Mouse (Mus musculus): ENCODE measurements around the gene Wif1.

Wif1 gene

DNA sequence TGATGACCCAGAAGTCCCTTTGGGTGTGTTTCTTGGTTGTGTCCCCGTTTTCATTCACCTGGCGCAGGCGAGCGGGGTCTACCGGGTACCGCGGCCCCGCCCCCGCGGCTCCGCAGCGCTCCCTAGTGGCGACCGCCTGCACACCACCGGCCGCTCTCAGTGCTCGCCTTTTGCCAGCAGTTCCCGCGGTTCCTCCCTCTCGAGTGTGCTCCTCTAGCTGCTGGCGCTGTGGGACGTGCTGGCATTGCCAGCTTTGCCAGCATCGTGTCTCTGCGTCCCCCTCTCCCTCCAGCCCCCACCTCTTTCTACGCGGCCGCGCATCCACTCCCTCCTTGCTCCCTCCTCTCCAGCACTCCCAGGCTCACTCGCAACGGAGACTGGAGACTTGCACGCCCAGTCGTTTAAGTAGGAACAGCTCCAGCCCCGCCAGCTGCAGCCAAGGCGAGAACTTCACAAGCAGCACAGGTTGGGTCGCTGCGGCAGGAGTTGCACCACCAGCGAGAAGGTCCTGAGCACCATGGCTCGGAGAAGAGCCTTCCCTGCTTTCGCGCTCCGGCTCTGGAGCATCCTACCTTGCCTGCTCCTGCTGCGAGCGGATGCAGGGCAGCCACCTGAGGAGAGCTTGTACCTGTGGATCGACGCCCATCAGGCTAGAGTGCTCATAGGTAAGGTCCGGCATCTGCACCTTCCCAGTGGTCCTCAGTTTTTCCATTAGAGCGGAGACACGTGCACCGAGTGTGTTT lies at the start of gene Wif1:
Wif1 (plus strand) TSS at position 135 of the 743 bp plus-strand sequence.
- peak; percentile 49 for DNase-seq (ENCODE audit: extremely low read depth, insufficient read length, low spot score)

DNA sequence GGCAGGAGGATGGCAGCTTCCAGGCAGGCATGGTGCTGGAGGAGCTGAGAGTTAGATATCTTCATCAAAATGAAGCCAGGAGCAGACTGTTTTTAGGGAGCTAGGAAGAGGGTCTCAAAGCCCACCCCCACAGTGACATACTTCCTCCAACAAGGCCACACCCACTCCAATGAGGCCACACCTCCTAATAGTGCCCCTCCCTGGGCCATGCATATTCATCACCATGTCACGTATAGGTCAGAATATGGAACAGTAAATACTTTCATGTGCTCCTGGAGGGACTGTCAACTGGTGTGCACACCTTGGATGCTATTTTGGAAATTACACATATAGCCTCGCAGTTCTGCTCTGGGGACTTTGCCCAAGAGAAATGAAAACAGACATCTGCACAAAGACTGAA lies 31.6 kb upstream of the Wif1 start:
- DNase-seq (ENCODE audit: extremely low read depth, insufficient read length, low spot score) = no peak

DNA sequence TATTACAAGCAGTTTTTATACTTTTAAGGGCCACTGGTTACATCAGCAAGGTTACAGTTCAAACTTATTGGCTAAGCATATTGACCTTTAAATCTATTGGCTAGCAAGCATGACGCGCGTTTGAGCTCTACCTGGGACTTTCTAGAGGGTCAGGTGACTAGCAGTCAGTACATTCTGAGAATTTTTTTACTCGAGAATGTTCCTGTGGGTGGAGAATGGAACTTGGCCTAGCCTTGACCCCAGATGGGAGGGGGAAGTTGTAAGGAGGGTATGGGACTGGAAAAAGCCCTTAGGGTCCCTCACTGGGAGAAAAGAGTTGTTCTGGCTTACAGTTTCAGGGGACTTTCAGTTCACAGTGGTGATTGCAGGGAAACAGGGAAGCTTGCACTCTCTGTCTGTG lies 22.3 kb upstream of the Wif1 start:
- DNase-seq (ENCODE audit: extremely low read depth, insufficient read length, low spot score) = no peak

DNA sequence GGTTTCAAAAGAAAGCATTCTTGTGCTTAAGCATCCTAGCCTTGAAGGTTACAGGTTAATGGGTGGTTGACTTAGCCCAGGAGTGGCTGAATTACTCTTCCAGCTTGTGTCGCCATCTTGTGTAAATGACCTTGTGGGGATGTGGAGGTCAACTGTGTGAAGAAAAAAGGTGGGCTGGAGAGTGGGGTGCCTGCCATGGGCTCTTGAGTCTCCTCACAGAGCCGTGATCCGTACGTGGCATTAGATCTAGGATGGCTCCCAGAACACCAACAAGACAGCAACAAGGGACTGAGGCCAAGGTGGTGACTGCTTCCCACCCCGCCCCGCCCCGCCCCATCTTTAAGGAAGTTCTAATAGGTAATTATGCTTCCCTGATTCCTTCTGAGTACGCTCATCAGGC lies 17.5 kb upstream of the Wif1 start:
- no peak for DNase-seq (ENCODE audit: extremely low read depth, insufficient read length, low spot score)

DNA sequence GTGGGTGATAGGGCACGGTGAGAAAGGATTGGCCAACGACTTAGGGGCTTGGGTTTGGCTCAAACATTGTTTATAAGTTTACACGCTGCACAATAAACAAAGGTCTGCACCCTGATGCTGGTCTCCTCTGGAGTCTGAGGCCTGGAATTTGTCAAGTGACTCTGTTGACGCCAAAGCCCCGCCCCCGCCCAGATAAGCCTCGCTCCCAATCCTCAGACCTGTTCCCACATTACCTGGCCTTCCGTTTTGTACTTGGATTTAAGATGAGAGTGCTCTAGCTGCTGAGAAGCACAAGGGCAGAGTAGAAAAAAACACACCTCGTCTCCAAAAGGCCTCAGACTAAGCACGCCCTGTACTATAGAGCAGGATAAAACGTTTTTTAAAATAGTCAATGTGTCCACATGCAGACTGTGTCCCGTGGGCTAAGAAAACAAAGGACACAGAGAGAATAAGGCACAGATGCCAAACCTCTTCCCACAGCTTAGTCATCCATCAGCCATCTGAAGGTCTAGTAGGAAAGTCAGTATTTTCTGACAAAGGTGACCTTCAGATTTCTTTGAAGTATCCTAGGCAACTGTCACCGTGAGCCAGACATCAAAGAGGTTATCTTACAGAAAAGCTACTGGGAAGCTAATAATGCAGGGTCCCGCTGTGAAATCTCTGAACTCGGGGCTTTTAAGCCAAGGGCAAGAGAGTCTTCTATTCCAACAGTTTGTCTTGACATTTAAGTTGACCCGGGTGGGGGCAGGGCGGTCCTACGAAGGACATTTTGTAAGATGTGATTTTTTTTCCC lies 16.9 kb upstream of the Wif1 start:
- no peak for DNase-seq (ENCODE audit: extremely low read depth, insufficient read length, low spot score)

DNA sequence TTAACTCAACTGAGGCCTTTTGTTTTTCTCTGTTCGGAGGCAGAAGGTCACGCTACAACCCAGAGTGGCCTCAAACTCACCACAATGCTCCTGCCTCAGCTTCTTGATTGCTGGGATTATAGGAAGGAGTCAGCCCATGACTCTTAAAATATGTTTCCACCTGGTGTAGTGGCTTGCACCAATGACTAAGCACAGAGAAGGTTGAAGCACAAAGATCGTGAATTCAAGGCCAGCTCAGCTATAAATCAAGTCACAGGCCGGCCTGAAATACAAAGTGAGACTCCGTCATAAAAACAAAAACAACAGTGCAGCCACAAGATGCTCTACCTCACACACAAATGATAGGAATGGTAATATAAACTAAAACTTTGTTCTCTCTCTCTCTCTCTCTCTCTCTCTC lies 10.8 kb upstream of the Wif1 start:
- no peak for DNase-seq (ENCODE audit: extremely low read depth, insufficient read length, low spot score)

DNA sequence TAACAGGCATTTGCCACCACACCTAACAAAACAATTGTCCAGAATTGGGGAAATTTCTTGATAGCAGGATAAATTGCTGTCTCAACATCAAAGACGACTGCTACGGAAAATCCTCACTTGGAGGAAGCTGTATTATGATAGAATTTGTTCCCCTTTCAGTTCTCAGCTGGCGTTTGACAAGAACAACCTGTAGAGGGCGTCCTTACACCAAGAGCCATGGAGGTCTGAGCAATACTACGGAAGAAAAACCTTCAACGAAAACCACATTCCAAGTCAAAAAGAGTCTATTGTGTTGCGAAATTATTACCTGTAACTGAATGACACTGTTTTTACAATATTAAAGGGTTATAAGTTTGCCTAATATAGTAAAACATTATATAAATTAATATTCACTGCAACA lies 2.0 kb upstream of the Wif1 start:
- no peak for DNase-seq (ENCODE audit: extremely low read depth, insufficient read length, low spot score)

DNA sequence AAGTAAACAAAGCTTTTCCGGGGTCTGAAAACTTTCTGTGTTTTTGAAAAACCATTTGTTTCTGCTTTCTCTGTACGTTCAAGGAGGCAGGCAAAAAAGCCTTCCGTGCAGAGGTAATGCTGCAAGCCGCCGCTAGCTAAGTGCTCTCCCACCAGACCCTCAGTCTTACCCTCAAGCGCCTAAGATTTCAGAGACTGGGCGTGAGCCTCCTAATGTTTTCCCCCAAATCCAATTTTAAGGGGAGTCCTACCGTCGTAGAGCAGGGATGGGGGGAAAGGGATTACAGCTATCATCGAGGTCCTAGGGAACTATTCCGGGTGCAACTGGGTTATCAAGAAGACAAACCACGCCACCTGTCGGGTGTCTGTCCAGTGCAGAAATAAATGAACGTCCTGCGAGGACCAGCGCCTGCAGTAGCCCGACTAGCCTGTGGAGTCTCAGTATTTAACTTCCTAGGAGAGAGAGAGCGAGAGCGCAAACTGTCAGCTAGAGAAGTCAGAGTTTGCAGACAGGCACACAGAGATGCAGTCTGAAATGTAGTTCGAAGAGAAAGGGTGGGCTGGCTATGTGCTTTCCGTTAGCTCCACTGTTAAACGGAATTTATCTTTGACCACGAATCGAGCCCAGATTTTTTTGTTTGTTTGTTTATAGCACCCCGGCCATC lies 500 bp upstream of the Wif1 start:
- no peak for DNase-seq (ENCODE audit: extremely low read depth, insufficient read length, low spot score)

DNA sequence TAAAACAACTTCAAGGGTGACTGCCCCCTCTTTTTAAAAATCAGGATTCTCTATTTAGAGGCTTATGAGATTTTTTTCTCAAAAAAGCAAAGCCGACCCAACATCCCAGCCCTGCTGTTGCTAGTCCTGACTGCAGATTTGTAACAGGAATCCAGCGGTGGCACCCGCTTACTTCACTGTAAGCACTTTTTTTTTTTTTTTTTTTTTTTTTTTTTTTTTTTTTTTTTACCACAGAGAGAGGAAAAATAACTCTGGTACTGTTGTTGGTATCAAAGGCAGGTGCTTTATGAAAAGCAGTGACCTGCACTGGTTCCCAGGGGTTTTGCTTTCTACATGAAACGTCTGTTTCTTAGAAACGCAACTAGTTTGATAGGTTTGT lies 798 bp downstream of the Wif1 start:
- DNase-seq (ENCODE audit: extremely low read depth, insufficient read length, low spot score) = no peak

DNA sequence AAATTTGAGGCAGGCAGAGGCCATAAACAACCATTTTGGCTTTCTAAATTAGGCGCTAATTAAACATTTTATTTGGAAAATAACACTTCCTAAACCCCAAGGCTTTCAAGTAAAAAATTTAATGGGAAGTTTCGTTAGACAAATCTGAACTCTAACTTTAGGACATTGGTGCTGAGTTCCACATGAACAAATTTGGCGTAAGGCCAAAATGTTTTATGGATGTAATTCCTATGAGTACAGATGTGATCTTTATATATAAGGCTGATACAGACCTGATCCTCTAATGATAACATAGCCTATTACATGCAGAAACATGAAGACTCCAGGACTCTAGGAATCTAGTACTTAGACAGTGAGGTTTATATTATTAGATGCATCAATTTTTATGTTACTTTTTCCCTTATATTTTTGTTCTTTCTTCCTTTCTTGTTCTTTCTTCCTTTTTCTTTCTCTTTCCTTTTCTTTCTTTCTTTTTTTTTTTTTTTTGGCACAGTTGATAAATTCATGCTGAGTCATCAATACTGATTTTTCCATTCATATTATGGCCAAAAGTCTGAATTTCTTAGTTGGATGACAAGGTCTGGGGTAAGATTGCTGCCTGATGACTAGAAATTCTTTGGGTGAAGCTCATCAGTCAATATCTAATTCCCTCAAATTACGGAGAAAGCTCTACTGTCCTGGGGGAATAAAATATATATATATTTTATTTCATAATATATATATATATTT lies 5.0 kb downstream of the Wif1 start:
- no peak for DNase-seq (ENCODE audit: extremely low read depth, insufficient read length, low spot score)

DNA sequence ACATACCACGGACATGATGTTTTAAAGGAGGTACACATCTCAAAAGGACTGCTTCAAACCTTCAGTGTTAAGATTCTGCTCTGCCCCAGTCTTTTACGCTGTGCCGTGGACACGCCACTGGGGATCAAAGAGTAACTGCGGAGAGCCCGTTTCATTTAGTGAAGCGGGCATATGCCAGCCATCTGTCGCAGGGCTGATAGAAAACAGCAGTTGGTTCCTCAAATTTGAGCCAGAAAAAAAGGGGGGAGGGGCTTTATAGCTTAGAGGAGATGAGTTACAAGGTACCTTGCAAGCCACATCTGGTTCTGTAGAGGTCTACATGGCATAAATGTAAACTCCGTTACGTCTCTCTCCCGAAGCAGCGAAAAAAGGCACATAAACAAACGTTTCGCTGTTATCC lies 7.2 kb downstream of the Wif1 start:
- DNase-seq (ENCODE audit: extremely low read depth, insufficient read length, low spot score) = no peak

DNA sequence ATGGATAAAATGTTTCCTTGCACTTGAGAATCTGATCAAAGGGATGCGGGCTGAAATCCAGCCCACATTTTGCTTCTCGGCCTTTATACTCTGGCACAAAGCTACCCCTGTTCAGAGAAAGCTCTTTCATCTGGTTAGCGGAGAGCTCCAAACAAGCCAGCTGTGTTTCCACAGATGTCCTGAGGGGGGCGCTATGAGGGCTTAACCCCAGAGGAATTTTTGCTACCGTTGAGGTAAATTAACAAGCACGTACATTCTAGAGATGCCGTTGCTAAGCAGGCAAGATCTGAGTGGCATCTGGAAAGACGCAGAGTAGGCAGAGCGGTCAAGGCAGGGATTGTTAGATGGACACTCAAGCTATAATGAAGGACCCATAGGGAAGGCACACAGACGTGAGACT lies 13.7 kb downstream of the Wif1 start:
- no peak for DNase-seq (ENCODE audit: extremely low read depth, insufficient read length, low spot score)

DNA sequence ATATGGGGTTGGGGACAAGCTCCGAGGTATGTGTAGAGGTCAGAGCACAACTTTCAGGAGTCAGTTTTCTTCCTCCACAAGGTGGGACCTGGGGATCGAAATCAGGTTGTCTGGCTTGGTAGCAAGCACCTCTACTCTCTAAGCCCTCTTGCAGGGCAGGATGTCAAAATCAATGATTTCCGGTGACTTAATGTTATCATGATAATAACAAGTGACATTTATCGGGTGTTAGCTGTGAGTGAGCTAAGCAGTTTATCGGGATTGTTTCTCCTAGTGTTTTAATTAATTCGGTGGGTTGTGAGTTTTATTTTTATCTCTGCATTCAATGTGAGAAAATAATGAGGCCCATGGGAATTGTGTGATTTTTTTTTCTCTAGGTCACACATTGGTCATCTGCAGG lies 18.3 kb downstream of the Wif1 start:
- DNase-seq (ENCODE audit: extremely low read depth, insufficient read length, low spot score) = no peak

DNA sequence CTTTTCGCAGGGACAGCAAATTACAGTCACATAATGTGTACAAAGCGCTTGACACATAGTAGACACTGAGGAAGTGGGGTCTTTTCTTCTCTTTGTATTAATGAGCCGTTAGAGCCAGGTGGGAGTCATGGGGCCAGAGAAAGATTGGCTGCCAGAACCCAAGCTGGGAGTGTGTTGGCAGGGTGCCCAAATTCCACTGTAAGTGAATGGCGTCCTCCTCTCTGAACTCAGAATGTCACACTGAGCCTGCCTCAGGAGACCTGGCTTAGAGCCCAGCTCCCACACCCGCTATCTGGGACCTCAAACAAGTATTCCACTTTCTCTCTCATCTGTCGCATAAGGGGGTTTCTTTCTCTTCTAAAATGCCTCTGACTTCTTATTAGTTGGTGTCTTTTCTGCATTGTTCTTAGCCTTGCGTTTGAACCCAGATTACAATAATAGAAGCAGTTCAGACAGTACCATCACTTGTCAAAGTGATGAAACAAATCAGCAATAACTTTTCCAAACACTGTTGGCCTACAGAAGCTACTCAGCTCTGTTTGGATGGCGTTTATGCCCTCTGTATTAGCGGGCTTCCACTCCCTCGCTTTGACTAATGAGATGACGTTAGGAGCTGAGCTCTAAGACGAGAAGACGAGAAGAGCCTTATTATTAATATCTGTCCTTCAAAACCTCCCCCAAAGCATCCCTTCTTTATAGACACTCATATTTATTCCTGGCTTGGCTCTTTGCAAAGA lies 21.9 kb downstream of the Wif1 start:
- no peak for DNase-seq (ENCODE audit: extremely low read depth, insufficient read length, low spot score)

DNA sequence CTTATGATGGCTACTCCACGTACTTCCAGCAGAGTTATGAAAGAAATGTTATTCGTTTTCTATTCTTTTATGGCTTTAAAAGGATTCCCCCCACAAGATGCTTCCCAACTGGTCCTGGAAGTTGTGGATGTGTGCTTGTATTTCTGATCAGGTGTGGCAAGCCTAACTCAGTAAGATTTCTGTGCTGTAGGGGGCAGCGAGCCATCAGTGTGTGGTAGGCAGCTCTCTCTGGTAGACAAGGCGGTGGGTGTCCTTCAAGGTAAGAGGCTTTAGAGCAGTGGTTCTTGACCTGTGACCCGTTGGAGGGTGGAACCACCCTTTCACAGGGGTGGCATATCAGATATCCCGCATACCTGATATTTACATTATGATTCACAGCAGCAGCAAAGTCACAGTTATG lies 23.1 kb downstream of the Wif1 start:
- no peak for DNase-seq (ENCODE audit: extremely low read depth, insufficient read length, low spot score)

DNA sequence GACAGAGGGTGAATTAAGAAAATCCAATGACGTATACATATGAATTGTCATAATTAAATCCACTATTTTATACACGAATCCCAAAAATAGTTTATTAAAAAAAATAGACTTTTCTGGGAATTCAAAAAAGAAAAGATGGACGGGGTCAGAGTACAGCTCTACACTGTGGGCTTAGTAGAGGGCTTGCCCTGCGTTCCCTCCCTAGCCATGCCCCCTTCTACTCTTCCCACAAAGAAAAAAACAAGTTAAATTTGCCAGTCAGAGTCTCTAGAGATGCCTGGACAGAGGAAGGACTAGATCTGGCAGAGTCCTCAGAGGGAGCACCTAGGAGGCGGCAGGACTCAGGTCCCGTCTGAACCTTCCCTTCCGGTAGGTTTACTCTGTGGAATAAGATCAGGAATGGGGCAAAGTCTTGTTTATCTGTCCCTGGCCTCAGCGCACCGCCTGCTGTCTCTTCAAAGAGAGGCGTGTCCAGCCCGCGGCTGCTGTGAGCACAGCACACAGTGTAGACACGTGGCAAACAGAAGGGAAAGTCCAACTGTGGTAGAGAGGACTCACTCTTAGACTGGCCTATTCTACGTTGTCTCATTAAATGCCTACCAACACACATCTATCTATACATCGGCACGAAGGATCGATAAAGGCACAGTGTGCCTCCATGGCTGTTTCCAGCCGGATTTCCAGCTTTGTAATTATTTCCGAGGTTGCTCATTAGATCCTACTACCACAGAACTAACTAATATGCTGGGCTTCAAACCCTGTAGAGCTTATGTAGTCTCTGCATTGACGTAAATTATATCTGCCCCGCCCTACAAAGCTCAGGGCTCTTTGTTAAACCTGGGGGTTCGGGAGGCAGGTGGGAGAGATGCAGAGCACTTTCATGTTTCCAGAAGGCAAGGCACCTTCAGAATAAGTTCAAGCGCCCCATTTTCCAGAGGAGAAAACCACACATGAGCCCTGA lies 25.6 kb downstream of the Wif1 start:
- DNase-seq (ENCODE audit: extremely low read depth, insufficient read length, low spot score) = no peak

DNA sequence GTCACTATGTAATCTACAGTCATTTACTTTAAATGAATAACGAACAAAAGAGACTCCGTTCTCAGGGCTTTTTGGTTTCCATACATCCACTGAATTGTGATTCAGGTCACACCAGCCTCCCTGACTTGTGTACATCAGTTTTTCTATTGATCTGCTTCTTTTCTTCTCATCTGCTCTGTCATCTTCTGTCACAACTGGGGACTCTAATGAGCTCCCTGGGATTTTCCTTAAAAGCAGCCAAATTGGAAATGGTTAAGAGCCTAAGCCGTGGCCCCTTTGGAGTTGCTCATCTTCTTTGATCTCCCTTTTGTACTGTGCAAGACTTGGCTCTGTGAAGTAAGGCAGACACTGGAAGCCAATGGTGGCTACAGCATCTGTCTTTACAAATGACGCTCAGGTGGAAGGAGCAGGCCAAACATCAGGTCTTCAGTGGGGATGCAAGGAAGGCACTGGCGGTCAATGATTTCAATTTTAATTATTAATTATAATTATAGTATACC lies 27.6 kb downstream of the Wif1 start:
- no peak for DNase-seq (ENCODE audit: extremely low read depth, insufficient read length, low spot score)

DNA sequence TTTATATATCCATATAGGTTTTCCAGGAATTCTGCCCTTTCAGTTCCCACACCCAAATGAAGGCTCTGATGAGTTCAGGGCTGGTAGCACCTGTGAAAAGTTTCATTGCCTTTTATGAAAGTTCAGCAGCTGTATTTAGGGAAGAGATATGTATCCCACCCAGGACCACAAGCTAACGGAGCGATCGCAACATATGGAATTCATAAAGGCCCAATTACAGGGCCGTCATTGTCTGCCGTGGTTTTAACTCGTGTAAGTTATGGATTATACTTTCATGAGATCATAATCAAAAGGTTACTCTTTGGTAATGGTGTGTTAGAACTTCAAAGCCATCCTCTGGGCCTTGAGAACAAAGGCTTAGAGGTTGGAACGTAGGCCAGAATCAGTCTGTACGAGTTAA lies 28.9 kb downstream of the Wif1 start:
- DNase-seq (ENCODE audit: extremely low read depth, insufficient read length, low spot score) = no peak

DNA sequence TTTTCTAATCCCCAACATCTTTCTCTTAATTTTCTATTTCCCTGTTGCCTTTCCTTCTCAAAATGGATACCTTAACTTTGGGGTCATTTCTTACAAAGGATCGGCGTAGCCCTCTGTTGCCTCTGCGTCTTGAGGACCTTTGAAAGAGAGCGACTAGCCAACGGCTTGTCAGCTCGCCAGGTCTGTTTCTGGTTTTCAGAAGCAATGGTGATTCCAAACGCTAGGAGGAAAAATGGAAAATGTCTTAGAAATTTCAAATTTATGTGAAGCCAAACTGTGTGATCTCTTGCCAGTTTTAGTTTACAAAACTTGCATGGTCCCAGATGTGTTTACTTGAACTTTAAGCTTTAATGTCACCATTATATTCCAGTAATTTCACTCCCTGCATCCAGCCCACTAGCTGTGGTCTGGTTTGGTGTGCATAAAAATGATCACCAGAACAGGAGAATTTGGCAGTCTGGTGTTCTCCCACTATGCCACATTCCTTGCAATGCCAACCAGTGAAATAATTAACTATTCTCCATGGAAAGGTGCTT lies 33.7 kb downstream of the Wif1 start:
- no peak for DNase-seq (ENCODE audit: extremely low read depth, insufficient read length, low spot score)

All from 3134 (cell line).